Mouse (Mus musculus): ENCODE data around the gene 4933407L21Rik. TPM values are rescaled to one million over a fixed set of nuclear protein-coding genes. Genes with fewer than 3 reads are reported as not detected.

The 4933407L21Rik gene
- total RNA-seq (2015; ENCODE audit: low replicate concordance) (not detected in 2 replicates), total RNA-seq (2017; ENCODE audit: low replicate concordance) (not detected in 2 replicates)

DNA sequence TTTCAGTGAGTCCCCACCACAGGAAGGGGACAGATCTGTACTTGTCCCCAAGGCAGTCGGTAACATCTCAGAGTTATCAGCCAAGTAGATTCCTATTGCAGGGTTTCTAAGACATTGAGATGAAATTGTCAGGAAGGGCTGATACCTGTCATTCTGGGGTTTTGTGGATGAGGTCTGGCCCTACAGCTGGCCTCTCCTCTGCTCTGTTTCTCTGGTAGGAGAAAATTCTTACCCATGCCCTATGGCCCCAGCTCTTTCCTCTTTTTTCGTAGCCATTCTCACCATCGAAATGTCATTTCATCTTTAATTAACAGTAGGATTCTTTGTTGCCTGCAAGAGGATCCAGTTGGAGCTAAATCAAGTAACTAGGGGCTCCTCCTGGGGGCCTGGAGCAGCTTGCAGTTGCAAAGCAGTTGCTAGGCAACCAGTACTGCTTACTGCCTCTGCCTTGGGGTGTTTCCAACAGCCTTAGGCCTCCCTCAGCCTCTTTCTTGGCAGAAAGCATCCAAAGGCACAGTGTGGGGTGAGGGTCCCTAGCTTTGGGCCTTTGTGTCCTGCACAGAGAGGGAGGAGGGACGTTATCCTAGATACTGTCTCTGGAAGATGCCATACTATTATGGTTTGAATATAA, at the start of gene 4933407L21Rik:
Gene 4933407L21Rik, plus strand, starts transcription at position 427 of the 631 bp plus-strand sequence.
- ATAC-seq (replicated peaks; ENCODE audit: low FRiP score, poor library complexity, severe bottlenecking) = no peak

DNA sequence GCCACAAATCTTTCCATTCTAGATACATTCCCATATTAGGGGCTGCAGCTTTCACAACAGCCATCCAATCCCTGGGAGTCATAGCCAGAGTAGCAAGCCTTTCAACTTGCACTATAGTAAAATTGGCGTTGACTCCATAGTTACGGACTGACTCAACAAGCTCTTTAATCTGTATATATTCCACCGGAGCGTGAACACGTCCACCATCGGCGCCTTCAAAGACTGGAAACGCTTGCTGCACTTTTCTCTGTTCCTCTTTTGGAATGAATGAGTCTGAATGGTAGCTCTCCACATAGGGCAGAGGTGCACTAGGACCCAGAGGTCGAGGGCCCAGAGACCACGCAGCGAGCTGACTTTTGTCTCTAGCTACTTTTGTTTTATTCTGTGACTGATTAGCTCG, 46.3 kb upstream of the 4933407L21Rik start:
- ATAC-seq (replicated peaks; ENCODE audit: low FRiP score, poor library complexity, severe bottlenecking) = no peak

DNA sequence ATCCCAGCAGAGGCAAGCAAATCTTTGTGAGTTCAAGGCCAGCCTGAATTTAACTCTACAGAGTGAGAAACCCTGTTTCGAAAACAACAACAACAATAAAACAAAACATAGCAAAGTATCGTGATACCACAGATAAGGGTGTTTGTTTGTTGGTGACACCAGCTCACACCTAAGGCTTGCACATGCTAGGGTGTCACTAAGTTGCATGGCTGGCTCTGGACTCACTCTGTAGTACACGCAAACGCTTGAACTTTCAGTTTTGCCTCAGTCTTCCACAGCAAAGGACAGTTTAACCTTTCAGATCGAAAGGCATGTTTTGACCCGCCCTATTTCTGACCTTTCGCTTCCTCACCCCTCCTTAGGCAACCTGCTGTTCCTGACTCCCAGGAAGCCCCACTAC, 41.1 kb upstream of the 4933407L21Rik start:
- no peak for ATAC-seq (replicated peaks; ENCODE audit: low FRiP score, poor library complexity, severe bottlenecking)

DNA sequence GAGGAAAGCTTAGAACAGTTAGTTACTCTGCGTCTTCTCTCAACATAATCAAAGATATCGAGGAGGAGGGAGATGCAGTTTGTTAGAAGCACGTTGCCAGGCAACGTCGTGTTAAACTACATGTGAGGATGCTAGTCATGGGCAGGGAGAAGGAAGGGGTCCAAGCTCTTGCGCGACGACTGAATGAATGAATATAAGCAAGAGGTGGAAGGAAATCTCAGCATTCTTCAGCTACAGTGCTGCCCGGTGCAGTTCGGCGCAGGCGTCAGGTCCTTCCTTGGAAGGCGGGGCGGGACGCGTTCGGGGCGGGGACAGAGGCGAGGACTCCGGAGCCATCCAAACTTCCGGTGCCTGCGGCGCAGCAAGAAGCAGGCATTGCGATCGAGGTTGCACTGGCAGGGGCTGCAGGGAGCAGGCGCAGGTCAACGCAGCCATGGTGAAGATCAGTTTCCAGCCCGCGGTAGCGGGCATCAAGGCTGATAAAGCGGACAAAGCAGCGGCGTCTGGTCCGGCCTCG, 34.0 kb upstream of the 4933407L21Rik start, which contains the start of gene Itm2c:
Gene Itm2c, plus strand, starts transcription at position 51 of the 517 bp plus-strand sequence.
- peak; percentile 82; the same call in 1 of the 2 replicates for ATAC-seq (replicated peaks; ENCODE audit: low FRiP score, poor library complexity, severe bottlenecking)

DNA sequence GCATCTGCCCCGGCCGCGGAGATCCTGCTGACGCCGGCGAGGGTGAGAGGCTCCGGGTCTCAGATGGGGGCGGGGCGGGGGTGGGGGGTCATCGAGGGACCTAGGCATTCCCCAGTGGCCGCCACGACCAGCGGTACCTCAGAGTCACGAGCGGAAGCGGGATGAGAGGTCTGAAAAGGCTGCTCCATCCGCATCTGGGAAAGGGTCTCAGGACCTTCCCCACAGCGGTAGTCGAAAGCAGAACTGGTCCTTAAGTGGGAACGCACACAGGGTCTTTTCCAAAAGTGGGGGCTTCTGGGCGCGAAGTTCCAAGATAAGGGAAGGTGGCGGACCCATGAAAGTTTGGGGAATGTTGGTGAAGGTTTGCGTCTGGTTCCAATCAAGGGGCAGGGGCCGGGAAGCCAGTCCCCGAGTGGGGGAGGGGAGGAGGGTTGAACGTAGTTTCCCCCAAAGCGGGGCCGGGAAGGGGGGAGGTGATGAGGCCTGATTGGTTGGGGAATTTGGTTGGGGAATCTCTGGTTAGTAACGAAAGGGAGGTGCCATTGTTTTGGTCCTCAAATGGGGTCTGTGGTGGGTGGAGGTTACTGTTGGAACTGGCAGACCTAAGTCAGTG, 33.4 kb upstream of the 4933407L21Rik start:
- no peak for ATAC-seq (replicated peaks; ENCODE audit: low FRiP score, poor library complexity, severe bottlenecking)

DNA sequence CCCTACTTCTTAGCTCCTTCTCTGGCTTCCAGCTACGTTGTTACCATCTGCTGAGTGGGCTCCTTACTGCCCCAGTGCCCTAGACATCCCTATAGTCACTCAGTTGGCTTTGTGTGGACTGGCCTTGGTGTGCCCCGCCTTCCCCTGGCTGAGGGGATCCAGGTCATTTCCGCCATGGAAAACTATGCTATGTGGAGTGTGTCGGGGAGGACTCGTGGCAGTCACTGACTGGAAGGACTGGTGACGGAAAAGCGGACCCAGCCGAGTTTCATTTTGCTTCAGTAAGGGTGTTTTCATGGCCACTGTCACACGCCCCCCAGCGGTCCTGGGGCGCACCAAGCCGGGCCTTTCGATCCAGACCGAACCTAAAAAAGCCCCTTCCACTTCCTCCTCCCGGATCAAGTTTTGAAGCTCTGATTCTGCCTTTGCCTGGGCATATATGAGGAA, 32.9 kb upstream of the 4933407L21Rik start:
- 0 out of 2 replicates have a peak, but pooled peaks have one; percentile 33 for ATAC-seq (replicated peaks; ENCODE audit: low FRiP score, poor library complexity, severe bottlenecking)

DNA sequence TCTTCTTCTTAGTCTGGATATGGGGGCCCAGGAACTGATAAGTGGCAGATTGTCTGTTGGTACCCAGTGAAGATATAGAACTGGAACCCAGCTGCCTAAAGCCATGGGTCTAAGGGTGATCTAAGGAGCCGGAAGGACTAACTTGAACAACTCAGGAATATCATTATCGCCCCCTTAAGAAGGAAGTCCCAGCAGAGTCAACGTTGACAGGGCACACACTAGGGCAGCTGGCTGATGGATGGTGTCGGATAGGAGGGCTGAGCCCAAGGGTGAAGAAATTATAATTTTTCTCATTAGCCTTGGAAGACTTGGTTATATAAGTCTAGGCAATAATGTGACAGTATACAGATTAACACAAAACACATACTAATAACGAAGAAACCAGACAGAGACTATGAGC, 32.2 kb upstream of the 4933407L21Rik start:
- ATAC-seq (replicated peaks; ENCODE audit: low FRiP score, poor library complexity, severe bottlenecking) = no peak

DNA sequence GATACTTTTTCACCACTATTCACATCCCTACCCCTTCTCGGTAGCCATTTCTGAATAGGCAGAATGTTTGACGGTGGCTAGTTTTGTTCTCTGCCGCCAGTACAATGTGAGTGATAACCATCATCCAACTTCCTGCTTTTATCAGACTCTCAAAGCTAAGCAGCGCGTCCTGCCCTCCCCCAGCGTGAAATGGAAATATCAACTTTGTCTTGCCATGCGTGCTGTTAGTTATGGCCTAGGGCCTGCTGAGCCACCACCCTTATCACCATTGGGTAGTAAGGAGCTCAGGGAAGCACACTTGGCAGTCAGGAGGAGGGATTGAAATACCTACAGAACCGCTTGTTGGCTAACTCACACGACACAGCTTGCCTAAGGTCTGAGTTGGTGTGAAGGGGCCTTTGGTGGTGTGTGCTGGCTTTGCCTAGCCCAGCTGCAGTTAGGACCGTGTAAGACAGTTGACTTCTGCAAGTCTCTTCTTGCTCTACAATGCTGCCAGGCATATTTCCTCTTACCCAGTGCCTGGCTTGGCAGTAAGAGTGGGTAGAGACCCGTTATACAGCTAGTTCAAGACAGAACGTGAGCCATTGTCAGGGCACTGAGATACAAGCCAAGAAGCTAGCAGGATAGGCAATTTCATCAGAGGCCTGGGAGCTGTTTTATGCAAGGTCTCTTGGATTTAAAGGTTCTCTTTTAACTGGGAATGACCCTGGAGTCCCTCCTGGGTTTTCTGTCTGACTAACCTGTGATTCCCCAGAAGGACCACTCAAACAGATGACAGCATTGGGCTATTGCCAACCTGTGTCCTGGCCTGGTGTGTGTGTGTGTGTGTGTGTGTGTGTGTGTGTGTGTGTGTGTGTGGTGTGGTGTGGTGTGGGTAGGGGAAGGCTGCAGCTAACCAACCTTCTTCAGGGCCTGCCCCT, 31.2 kb upstream of the 4933407L21Rik start:
- ATAC-seq (replicated peaks; ENCODE audit: low FRiP score, poor library complexity, severe bottlenecking) = no peak

DNA sequence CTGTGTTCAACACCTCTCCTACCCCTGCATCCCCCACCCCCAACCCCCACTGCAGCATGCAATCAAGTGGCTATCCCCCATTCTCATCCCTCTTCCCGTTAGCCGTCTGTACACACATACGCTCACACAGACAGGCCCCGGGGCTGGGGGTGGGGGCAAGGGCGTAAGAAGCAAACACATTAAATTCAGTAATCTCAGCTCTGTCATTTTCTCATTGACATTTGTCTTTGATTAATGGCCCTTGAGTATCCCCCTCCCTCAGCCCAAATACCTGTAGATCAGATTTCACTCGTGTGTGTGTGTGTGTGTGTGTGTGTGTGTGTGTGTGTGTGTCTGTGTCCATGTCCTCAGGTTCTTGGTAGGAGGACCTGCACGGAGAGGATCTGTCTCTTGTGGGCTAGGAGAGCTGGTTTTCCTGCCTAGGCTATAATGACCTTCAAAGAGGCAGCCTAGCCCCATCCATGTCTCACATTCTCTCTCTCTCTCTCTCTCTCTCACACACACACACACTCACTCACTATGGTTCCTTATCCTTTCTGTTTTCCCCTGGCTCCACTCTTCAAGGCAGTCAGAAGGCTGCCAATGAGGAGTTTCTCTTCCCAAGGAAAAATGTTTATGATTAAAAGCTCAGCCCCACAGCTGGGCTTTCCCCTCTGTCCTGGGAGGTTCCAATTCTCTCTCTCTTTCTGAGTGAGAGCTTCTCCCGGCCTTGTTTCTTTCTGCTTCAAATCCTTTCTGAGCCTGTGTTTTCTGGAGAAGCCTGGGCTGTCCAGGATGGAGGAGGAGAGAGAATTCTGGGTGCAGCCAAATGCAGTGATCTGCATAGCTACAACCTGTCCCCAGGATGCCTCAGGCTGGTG, 30.2 kb upstream of the 4933407L21Rik start:
- ATAC-seq (replicated peaks; ENCODE audit: low FRiP score, poor library complexity, severe bottlenecking) = no peak

DNA sequence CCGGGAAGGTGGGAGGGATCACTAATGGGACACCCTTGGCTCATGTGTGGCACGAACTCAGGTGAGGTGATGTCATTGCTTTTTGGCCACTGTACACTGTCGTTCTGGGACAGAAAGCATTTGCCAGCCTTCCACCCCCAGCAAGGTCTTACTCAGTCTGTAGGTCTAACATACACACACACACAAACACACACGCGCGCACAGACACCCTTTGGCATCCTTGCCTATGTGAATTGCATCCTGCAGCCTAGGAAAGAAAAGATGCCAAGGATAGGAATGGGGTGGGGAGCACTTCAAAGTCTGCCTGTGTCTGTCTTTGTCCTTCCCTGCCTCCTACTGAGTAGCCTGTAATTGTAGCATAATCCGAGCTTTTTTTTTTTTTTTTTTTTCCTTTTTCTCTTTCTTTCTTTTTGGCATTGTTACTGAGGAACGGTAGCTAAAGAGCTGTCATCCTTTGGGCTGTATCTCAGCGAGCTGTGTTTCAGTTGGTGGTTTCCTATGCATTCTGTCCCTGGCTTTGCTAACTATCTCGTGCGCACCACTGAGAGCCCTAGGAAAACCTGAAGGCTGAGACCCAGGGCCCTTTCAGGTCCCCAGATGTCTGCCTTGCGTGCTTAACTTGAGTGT, 29.4 kb upstream of the 4933407L21Rik start:
- no peak for ATAC-seq (replicated peaks; ENCODE audit: low FRiP score, poor library complexity, severe bottlenecking)

DNA sequence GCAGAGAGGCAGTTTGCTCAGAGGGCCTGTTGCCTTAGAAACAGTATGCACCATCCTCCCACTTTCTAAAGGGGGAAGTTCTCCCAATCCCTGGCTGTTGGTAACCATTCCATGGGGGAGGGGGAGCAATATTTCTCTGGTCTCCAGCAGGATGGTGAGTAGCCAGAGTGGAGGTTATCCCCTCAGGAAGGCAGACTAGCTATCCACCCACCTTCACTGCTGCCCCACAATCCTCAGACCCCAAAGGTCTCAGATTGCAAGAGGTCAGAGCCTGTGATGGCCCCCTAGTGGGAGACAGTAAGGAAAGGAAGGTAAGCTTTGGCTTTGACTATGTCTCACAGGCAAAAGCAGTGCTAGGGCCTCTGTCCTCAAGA, 28.9 kb upstream of the 4933407L21Rik start:
- no peak for ATAC-seq (replicated peaks; ENCODE audit: low FRiP score, poor library complexity, severe bottlenecking)

DNA sequence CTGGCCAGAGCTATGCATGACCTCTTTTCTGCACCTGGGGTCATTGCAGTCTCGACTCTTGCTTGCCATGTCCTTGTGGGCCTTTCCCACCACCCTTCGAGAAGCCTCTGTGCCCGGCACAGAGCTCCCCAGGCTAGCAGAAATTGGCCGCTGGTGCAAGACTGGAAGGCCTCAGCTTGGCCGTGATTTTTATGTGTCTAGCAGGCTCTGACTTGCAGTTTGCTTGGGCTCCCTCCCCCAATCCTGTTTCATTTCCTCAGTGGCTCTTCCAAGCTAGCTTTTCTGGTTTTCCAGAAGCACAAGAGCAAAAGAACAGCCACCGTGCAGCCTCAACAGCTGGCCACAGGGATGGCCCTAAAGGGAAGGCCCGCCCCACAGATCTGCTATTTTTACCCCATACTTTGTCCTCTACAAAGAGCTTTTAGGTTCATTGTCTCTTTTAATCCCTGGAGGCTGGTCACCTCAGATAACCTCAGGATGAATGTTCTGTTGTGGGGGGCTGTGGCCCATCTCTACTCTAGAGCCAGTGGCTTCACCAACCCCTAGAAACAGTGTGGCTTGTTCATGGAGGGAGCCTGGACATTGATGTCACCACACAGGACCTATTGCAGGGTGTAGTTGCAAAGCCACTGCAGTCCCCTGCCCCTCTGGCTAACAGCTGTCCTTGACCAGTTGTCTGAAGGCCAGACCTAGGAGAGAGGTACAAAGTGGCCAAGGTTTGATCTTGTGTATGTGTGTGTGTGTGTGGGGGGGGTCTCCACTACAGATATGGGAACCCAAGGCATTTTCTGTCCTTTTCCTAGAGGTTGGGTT, 27.6 kb upstream of the 4933407L21Rik start:
- ATAC-seq (replicated peaks; ENCODE audit: low FRiP score, poor library complexity, severe bottlenecking) = no peak

DNA sequence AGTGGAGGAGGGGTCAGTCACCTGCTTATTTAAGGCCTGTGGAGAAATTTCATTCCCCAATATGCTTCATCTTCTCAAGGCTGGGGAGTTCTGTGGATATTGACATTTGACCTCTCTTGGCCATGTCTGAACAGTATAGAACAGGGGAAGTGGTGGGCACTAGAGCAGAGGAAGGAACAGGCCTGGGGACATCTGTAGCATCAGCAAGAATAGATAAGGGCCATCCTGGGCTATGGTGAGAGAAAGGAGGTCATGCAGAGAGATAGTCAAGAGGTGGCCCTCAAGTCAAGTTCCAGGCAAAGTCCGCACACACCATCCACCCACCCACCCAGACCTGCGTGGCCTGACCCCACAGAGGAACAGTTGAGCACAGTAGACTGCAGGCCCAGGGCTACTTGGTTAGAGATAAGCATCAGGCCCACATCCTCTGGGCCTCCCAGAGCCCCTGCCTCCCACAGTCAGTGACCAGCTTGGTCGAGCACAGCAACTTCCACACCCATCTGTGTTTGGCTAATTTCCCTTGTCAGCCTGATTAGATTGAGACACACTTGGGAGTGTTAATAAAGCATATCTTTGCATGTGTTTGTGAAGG, 26.7 kb upstream of the 4933407L21Rik start:
- ATAC-seq (replicated peaks; ENCODE audit: low FRiP score, poor library complexity, severe bottlenecking) = no peak

DNA sequence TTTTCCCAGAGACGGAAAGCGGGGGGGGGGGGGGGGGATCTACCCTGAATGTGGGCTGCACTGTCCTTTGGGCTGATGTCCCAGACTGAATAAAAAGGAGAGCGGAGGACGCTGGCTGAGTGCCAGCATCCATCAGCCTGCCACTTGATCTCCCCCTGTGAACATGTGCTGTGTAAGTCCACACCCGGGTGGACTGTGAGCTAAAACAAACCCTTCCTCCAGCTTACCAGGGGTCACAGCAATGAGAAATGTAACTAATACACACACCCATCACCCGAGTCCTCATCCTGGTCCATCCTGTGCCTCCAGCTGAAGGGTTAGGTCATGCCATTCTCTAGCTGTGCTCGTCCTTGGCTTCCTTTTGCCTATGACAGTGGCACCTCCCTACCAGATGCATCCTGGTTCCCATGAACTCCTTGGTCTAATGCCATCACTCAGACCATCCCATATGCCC, 26.1 kb upstream of the 4933407L21Rik start:
- no peak for ATAC-seq (replicated peaks; ENCODE audit: low FRiP score, poor library complexity, severe bottlenecking)

DNA sequence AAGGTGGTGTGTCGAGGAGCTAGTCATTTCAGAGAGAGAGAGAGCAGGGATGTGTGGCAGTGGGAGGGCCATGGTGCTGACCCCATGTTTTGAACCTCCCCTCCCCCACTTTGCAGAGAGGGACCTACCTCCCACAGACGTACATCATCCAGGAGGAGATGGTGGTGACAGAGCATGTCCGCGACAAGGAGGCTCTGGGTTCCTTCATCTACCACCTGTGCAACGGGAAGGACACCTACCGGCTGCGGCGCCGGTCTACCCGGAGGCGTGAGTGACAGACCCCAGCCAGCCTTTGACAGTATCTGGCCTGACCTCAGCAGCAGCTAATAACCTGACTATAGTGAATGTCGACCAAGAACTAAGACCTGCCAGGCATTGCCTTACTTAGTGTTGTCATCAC, 21.4 kb upstream of the 4933407L21Rik start:
- ATAC-seq (replicated peaks; ENCODE audit: low FRiP score, poor library complexity, severe bottlenecking) = no peak

DNA sequence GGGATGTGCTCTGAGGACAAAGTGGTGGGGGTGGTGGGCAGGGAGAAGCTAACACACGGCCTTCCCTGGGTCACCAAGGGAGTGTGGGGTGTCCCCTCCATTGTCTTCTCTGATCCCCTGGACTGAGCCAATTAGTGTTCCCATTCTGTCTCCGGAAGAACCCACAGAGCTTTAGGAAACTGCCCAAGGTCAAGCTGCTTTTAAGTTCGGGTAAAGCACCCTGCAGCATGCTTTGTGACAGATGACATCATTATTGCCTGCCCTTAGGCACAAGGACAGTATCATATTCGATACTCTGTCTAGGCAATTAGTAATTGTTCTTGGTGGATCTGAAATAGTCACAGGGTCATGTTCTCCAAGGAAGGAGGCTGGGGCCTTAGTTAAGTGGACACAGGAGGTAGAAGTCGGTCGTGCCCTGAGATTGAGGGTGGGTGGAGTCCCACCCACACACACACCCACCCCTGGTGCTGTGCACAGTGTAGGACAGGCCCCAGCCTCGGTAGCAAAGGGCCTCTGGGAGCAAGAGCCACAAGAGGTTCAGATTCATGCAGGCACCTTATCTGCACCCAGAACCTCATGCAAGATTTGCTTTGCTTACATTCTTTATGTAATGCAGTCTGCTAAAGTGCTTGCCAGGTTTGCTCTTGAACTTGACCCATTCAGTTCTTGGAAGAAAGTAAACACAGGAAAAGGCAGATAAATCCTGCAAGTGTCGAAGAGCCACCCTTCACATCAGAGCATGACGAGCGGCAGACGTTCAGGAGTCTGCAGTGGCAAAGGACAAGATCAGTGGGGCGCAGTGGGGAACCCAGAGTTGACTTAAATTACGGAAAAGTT, 19.3 kb upstream of the 4933407L21Rik start:
- ATAC-seq (replicated peaks; ENCODE audit: low FRiP score, poor library complexity, severe bottlenecking) = no peak

Data from erythroid progenitor cell, adult 5-6 weeks (primary cell).